Mouse (Mus musculus) cerebellum, adult 2 months (tissue): ENCODE measurements around the gene Nop16.

ENCODE experiments used
- CTCF ChIP-seq: fragments of 200-500 bp; IDR thresholded peaks from 2 replicates; pipeline ENCODE4 v1.5.1; 2011; ENCODE audit warnings: low read depth, mild to moderate bottlenecking, control low read depth, low read length, moderate library complexity, borderline replicate concordance; ENCODE audit not compliant: insufficient read depth
- POLR2A ChIP-seq: fragments of 200-500 bp; IDR thresholded peaks from 2 replicates; pipeline ENCODE4 v1.6.1; 2011; ENCODE audit warnings: low read length, control low read depth, borderline replicate concordance; ENCODE audit not compliant: insufficient read depth

- no peak for TF ChIP-seq CTCF
- no peak for TF ChIP-seq POLR2A
Observed at GRCm38 (mm10) chr13:54609301-54609700, 19.4 kb upstream of the Nop16 start.
